Mouse (Mus musculus) bone marrow, adult 2 months (tissue): Measurements from ENCODE around the gene Pzp. TPM values are rescaled to one million over a fixed set of nuclear protein-coding genes. Genes with fewer than 3 reads are reported as not detected.

Source experiments
- H3K27ac ChIP-seq: fragments of 200-500 bp; 2 replicates; pipeline ENCODE4 v1.5.1; 2012; ENCODE audit warnings: low read depth, mild to moderate bottlenecking, control low read depth, inconsistent platforms, low read length; ENCODE audit not compliant: control insufficient read depth, poor library complexity, insufficient read depth
- H3K4me1 ChIP-seq: fragments of 200-500 bp; 2 replicates; pipeline ENCODE4 v1.6.1; 2011; ENCODE audit warnings: low read length; ENCODE audit not compliant: control insufficient read depth, insufficient read depth
- H3K4me3 ChIP-seq: fragments of 200-500 bp; replicated peaks from 2 replicates; pipeline ENCODE3; 2011; ENCODE audit warnings: mild to moderate bottlenecking, low read depth, low read length, control low read depth; ENCODE audit not compliant: control insufficient read depth
- CTCF ChIP-seq: fragments of 200-500 bp; IDR thresholded peaks from 2 replicates; pipeline ENCODE4 v1.5.1; 2011; ENCODE audit warnings: low read length, control low read depth; ENCODE audit not compliant: control insufficient read depth, insufficient read depth
- POLR2A ChIP-seq: fragments of 200-500 bp; IDR thresholded peaks from 2 replicates; pipeline ENCODE4 v1.6.1; 2011; ENCODE audit warnings: low read depth, mild to moderate bottlenecking, control low read depth, low read length, borderline replicate concordance; ENCODE audit not compliant: control insufficient read depth
- WGBS: fragments of 180-500 bp; shearing (Covaris S2); methylation state at CpG from one replicate; pipeline ENCODE4 v1.1.7; 2018; 5-methylcytosine and 5-hydroxymethylcytosine counted together
- polyA plus RNA-seq: library from polyadenylated mRNA; stranded (reverse); fragments of >200 nt; gene quantifications from 2 replicates; pipeline ENCODE4 v1.2.4, GENCODE M21; 2011; ENCODE audit warnings: low replicate concordance; ENCODE audit not compliant: missing spikeins, insufficient read depth, insufficient read length

Pzp gene
- polyA plus RNA-seq, 1 experiment = 8.5 TPM

- Histone ChIP-seq H3K4me3 (no peak overlapping the region), H3K27ac (no peak overlapping the region), H3K4me1 (no peaks in the 10 kb centered on the region)
- TF ChIP-seq POLR2A (no peak), CTCF (no peak)
- WGBS = 71% methylated on average over 9 of the region's 9 CpGs
Observed at GRCm38 (mm10) chr6:128532701-128533100, 6.2 kb upstream of the Pzp start.

- Histone ChIP-seq H3K4me1 (no peaks in the 10 kb centered on the region), H3K4me3 (no peak overlapping the region), H3K27ac (no peak overlapping the region)
- 81% methylated on average over 4 of the region's 4 CpGs for WGBS
- TF ChIP-seq POLR2A (no peak), CTCF (no peak)
Observed at GRCm38 (mm10) chr6:128528491-128528890, 2.0 kb upstream of the Pzp start.

GRCm38 (mm10) chr6:128527110-128527509, 590 bp upstream of the Pzp start:
- 9% methylated on average over 1 of the region's 1 CpGs for WGBS
- Histone ChIP-seq H3K4me3 (no peak overlapping the region), H3K27ac (no peak overlapping the region), H3K4me1 (no peaks in the 10 kb centered on the region)
- TF ChIP-seq POLR2A = no peak
- no peak for TF ChIP-seq CTCF

- Histone ChIP-seq H3K4me1 (no peaks in the 10 kb centered on the region), H3K27ac (no peak overlapping the region), H3K4me3 (no peak overlapping the region)
- 77% methylated on average over 4 of the region's 4 CpGs for WGBS
- TF ChIP-seq CTCF = no peak
- no peak for TF ChIP-seq POLR2A
Observed at GRCm38 (mm10) chr6:128525801-128526200, 719 bp downstream of the Pzp start.

- WGBS = 89% methylated on average over 3 of the region's 3 CpGs
- H3K4me1 ChIP-seq = no peaks in the 10 kb centered on the region
- no peak overlapping the region for H3K4me3 ChIP-seq
- no peak overlapping the region for H3K27ac ChIP-seq
- TF ChIP-seq CTCF = no peak
- TF ChIP-seq POLR2A = no peak
Observed at GRCm38 (mm10) chr6:128523360-128523759, 3.2 kb downstream of the Pzp start.

- WGBS = 85% methylated on average over 7 of the region's 7 CpGs
- TF ChIP-seq CTCF (no peak), POLR2A (no peak)
- H3K4me3 ChIP-seq = no peak overlapping the region
- no peak overlapping the region for H3K27ac ChIP-seq
- no peaks in the 10 kb centered on the region for H3K4me1 ChIP-seq
Observed at GRCm38 (mm10) chr6:128519159-128519558, 7.4 kb downstream of the Pzp start.

GRCm38 (mm10) chr6:128505676-128506236, 20.8 kb downstream of the Pzp start:
- 77% methylated on average over 2 of the region's 2 CpGs for WGBS
- Histone ChIP-seq H3K4me3 (no peak overlapping the region), H3K27ac (no peak overlapping the region), H3K4me1 (no peaks in the 10 kb centered on the region)
- TF ChIP-seq CTCF = no peak
- TF ChIP-seq POLR2A = no peak

GRCm38 (mm10) chr6:128504743-128505142, 21.8 kb downstream of the Pzp start:
- WGBS = 78% methylated on average over 5 of the region's 5 CpGs
- no peak for TF ChIP-seq POLR2A
- no peak for TF ChIP-seq CTCF
- Histone ChIP-seq H3K4me1 (no peaks in the 10 kb centered on the region), H3K27ac (no peak overlapping the region), H3K4me3 (no peak overlapping the region)

GRCm38 (mm10) chr6:128495346-128495745, 31.2 kb downstream of the Pzp start:
- WGBS = 73% methylated on average over 1 of the region's 1 CpGs
- no peak overlapping the region for H3K4me3 ChIP-seq
- no peak overlapping the region for H3K27ac ChIP-seq
- TF ChIP-seq POLR2A (no peak), CTCF (no peak)
- H3K4me1 ChIP-seq = no peaks in the 10 kb centered on the region
